Mouse (Mus musculus): ENCODE measurements around the gene Gm17727.
"Not testable (repeated sequence)": the region's sequence is repeated elsewhere in the genome, so short reads cannot be mapped to it uniquely, and the experiment has no call there.

Gm17727 gene

GRCm38 (mm10) chr9:35778009-35778408, at the start of gene Gm17727:
Gene Gm17727 (minus strand): TSS chr9:35778109.
- DNase-seq (ENCODE audit: low spot score): no peak

GRCm38 (mm10) chr9:35817881-35818280, 40.0 kb upstream of the Gm17727 start:
- not testable (repeated sequence) for DNase-seq (ENCODE audit: low spot score)

- DNase-seq (ENCODE audit: low spot score): no peak
Measured at GRCm38 (mm10) chr9:35798146-35798545, 20.2 kb upstream of the Gm17727 start.

- no peak for DNase-seq (ENCODE audit: low spot score)
Measured at GRCm38 (mm10) chr9:35790001-35790400, 12.1 kb upstream of the Gm17727 start, which contains the start of the genes Gm27235 and D730048I06Rik. Gene Gm27235 (minus strand): TSS chr9:35790101. Gene D730048I06Rik (minus strand): TSS chr9:35790112.

DNA sequence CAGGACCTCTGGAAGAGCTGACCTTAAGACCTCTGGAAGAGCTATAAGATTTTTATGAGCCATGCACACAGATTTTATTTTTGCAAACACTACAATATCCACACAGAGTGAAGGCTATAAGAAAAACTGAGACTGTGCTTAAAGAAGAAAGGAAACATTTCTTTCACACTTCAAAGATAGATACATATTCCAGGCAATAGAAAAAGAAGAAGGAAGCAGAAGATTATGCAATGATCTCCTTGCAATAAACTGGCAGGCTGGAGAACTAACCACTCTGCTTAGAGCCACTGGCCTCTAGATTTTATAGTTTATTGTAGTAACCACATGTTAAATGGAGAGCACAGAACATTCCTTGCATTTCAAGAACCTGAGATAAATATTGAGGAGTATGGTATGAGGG, 21.1 kb downstream of the Gm17727 start:
- DNase-seq (ENCODE audit: low spot score): no peak

DNA sequence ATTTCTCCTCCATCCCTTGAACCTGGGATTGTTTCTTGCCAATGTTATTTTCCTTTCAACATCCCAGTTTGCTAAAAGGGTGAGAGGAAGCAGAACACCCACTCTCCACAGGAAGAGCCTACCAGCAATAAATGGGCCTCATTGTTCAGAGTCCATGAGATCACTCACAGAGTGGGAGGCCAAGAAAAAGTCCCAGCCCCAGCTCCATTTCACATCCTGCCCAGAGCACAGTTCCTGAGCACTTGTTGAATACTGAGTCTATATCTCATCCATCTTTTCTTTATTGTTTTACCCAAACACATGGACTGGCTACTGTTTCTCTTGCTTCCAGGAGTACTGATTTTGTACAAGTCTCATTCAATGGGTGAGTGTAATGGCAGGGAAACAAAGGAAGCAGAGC, 37.2 kb downstream of the Gm17727 start, which contains the start of gene Gm17677:
Gene Gm17677, plus strand, starts transcription at position 301 of the 400 bp plus-strand sequence.
- DNase-seq (ENCODE audit: low spot score): no peak

Data from ovary, postnatal 14 days (tissue).